Mouse (Mus musculus): ENCODE measurements around the gene Gabbr2. TPM values are rescaled to one million over a fixed set of nuclear protein-coding genes. Genes with fewer than 3 reads are reported as not detected.

The Gabbr2 gene
- polyA plus RNA-seq, 1 experiment from 2014 or later = 13.9 TPM

GRCm38 (mm10) chr4:46837362-46837761 is 154.3 kb downstream of the Gabbr2 start:
- Histone ChIP-seq H3K4me3 (ENCODE audit: low read depth, low read length) (no peak overlapping the region), H3K9me3 (replicated peaks; ENCODE audit: control insufficient read depth, low read length, poor library complexity, severe bottlenecking) (no peaks in the 10 kb centered on the region), H3K4me1 (ENCODE audit: control insufficient read depth, insufficient read depth, low read length) (peaks cover 13% of the 10 kb centered on the region), H3K27ac (ENCODE audit: low read length) (no peak overlapping the region; the same call in 1 of the 2 replicates), H3K36me3 (ENCODE audit: control insufficient read depth, insufficient read depth, low read length) (no peaks in the 10 kb centered on the region), H3K4me2 (ENCODE audit: low read length) (no peak overlapping the region), H3K27me3 (ENCODE audit: control insufficient read depth, insufficient read depth, low read depth, low read length) (no peaks in the 10 kb centered on the region), H3K9ac (ENCODE audit: low read depth, low read length) (no peak overlapping the region)
- 76% methylated on average over 7 of the region's 7 CpGs for WGBS
- no peak for ATAC-seq

GRCm38 (mm10) chr4:46836065-46836464 is 155.6 kb downstream of the Gabbr2 start:
- ATAC-seq = no peak
- no peaks in the 10 kb centered on the region for H3K27me3 ChIP-seq (ENCODE audit: control insufficient read depth, insufficient read depth, low read depth, low read length)
- no peaks in the 10 kb centered on the region for H3K36me3 ChIP-seq (ENCODE audit: control insufficient read depth, insufficient read depth, low read length)
- 31% methylated on average over 18 of the region's 18 CpGs for WGBS
- peaks cover 13% of the 10 kb centered on the region for H3K4me1 ChIP-seq (ENCODE audit: control insufficient read depth, insufficient read depth, low read length)
- H3K4me2 ChIP-seq (ENCODE audit: low read length) = peak overlapping the region; percentile 7
- H3K4me3 ChIP-seq (ENCODE audit: low read depth, low read length) = no peak overlapping the region
- no peaks in the 10 kb centered on the region for H3K9me3 ChIP-seq (replicated peaks; ENCODE audit: control insufficient read depth, low read length, poor library complexity, severe bottlenecking)
- no peak overlapping the region for H3K9ac ChIP-seq (ENCODE audit: low read depth, low read length)
- peak overlapping the region; percentile 48 for H3K27ac ChIP-seq (ENCODE audit: low read length)

GRCm38 (mm10) chr4:46835064-46835463 is 156.6 kb downstream of the Gabbr2 start:
- Histone ChIP-seq H3K27me3 (ENCODE audit: control insufficient read depth, insufficient read depth, low read depth, low read length) (no peaks in the 10 kb centered on the region), H3K4me2 (ENCODE audit: low read length) (no peak overlapping the region), H3K4me1 (ENCODE audit: control insufficient read depth, insufficient read depth, low read length) (peaks cover 13% of the 10 kb centered on the region), H3K4me3 (ENCODE audit: low read depth, low read length) (no peak overlapping the region), H3K27ac (ENCODE audit: low read length) (no peak overlapping the region), H3K9ac (ENCODE audit: low read depth, low read length) (no peak overlapping the region), H3K36me3 (ENCODE audit: control insufficient read depth, insufficient read depth, low read length) (no peaks in the 10 kb centered on the region), H3K9me3 (replicated peaks; ENCODE audit: control insufficient read depth, low read length, poor library complexity, severe bottlenecking) (no peaks in the 10 kb centered on the region)
- ATAC-seq = no peak
- 93% methylated on average over 14 of the region's 14 CpGs for WGBS

GRCm38 (mm10) chr4:46832834-46833544 is 158.7 kb downstream of the Gabbr2 start:
- Histone ChIP-seq H3K27me3 (ENCODE audit: control insufficient read depth, insufficient read depth, low read depth, low read length) (no peaks in the 10 kb centered on the region), H3K9ac (ENCODE audit: low read depth, low read length) (no peak overlapping the region), H3K36me3 (ENCODE audit: control insufficient read depth, insufficient read depth, low read length) (no peaks in the 10 kb centered on the region), H3K4me1 (ENCODE audit: control insufficient read depth, insufficient read depth, low read length) (peaks cover 22% of the 10 kb centered on the region), H3K27ac (ENCODE audit: low read length) (no peak overlapping the region), H3K9me3 (replicated peaks; ENCODE audit: control insufficient read depth, low read length, poor library complexity, severe bottlenecking) (no peaks in the 10 kb centered on the region), H3K4me2 (ENCODE audit: low read length) (no peak overlapping the region), H3K4me3 (ENCODE audit: low read depth, low read length) (no peak overlapping the region)
- ATAC-seq = no peak
- 47% methylated on average over 12 of the region's 12 CpGs for WGBS

- H3K36me3 ChIP-seq (ENCODE audit: control insufficient read depth, insufficient read depth, low read length) = no peaks in the 10 kb centered on the region
- no peak overlapping the region for H3K4me2 ChIP-seq (ENCODE audit: low read length)
- H3K27ac ChIP-seq (ENCODE audit: low read length) = no peak overlapping the region
- peaks cover 15% of the 10 kb centered on the region for H3K4me1 ChIP-seq (ENCODE audit: control insufficient read depth, insufficient read depth, low read length)
- H3K9ac ChIP-seq (ENCODE audit: low read depth, low read length) = no peak overlapping the region
- ATAC-seq = no peak
- H3K4me3 ChIP-seq (ENCODE audit: low read depth, low read length) = no peak overlapping the region
- H3K9me3 ChIP-seq (replicated peaks; ENCODE audit: control insufficient read depth, low read length, poor library complexity, severe bottlenecking) = no peaks in the 10 kb centered on the region
- H3K27me3 ChIP-seq (ENCODE audit: control insufficient read depth, insufficient read depth, low read depth, low read length) = no peaks in the 10 kb centered on the region
- 50% methylated on average over 2 of the region's 2 CpGs for WGBS
Observed at GRCm38 (mm10) chr4:46829656-46830055, 162.0 kb downstream of the Gabbr2 start.

- H3K27me3 ChIP-seq (ENCODE audit: control insufficient read depth, insufficient read depth, low read depth, low read length) = no peaks in the 10 kb centered on the region
- ATAC-seq = no peak
- H3K4me1 ChIP-seq (ENCODE audit: control insufficient read depth, insufficient read depth, low read length) = peaks cover 15% of the 10 kb centered on the region
- H3K27ac ChIP-seq (ENCODE audit: low read length) = no peak overlapping the region
- H3K9ac ChIP-seq (ENCODE audit: low read depth, low read length) = 0 out of 2 replicates have a peak overlapping the region, but pooled peaks have one; percentile 14
- no peak overlapping the region for H3K4me2 ChIP-seq (ENCODE audit: low read length)
- no peaks in the 10 kb centered on the region for H3K9me3 ChIP-seq (replicated peaks; ENCODE audit: control insufficient read depth, low read length, poor library complexity, severe bottlenecking)
- no peak overlapping the region for H3K4me3 ChIP-seq (ENCODE audit: low read depth, low read length)
- WGBS = 76% methylated on average over 5 of the region's 5 CpGs
- H3K36me3 ChIP-seq (ENCODE audit: control insufficient read depth, insufficient read depth, low read length) = no peaks in the 10 kb centered on the region
Observed at GRCm38 (mm10) chr4:46828141-46828571, 163.5 kb downstream of the Gabbr2 start.

GRCm38 (mm10) chr4:46827471-46827870 is 164.2 kb downstream of the Gabbr2 start:
- Histone ChIP-seq H3K9me3 (replicated peaks; ENCODE audit: control insufficient read depth, low read length, poor library complexity, severe bottlenecking) (no peaks in the 10 kb centered on the region), H3K9ac (ENCODE audit: low read depth, low read length) (no peak overlapping the region), H3K4me1 (ENCODE audit: control insufficient read depth, insufficient read depth, low read length) (peaks cover 15% of the 10 kb centered on the region), H3K36me3 (ENCODE audit: control insufficient read depth, insufficient read depth, low read length) (no peaks in the 10 kb centered on the region), H3K4me3 (ENCODE audit: low read depth, low read length) (no peak overlapping the region), H3K27me3 (ENCODE audit: control insufficient read depth, insufficient read depth, low read depth, low read length) (no peaks in the 10 kb centered on the region), H3K4me2 (ENCODE audit: low read length) (no peak overlapping the region), H3K27ac (ENCODE audit: low read length) (0 out of 2 replicates have a peak overlapping the region, but pooled peaks have one; percentile 20)
- ATAC-seq = no peak
- 64% methylated on average over 9 of the region's 9 CpGs for WGBS

- WGBS = 92% methylated on average over 10 of the region's 10 CpGs
- no peaks in the 10 kb centered on the region for H3K27me3 ChIP-seq (ENCODE audit: control insufficient read depth, insufficient read depth, low read depth, low read length)
- no peak overlapping the region for H3K27ac ChIP-seq (ENCODE audit: low read length)
- ATAC-seq = no peak
- H3K9me3 ChIP-seq (replicated peaks; ENCODE audit: control insufficient read depth, low read length, poor library complexity, severe bottlenecking) = no peaks in the 10 kb centered on the region
- H3K4me1 ChIP-seq (ENCODE audit: control insufficient read depth, insufficient read depth, low read length) = peaks cover 18% of the 10 kb centered on the region
- H3K9ac ChIP-seq (ENCODE audit: low read depth, low read length) = no peak overlapping the region
- H3K4me2 ChIP-seq (ENCODE audit: low read length) = no peak overlapping the region
- H3K36me3 ChIP-seq (ENCODE audit: control insufficient read depth, insufficient read depth, low read length) = no peaks in the 10 kb centered on the region
- no peak overlapping the region for H3K4me3 ChIP-seq (ENCODE audit: low read depth, low read length)
Observed at GRCm38 (mm10) chr4:46825846-46826529, 165.7 kb downstream of the Gabbr2 start.

- H3K4me2 ChIP-seq (ENCODE audit: low read length) = no peak overlapping the region
- no peaks in the 10 kb centered on the region for H3K36me3 ChIP-seq (ENCODE audit: control insufficient read depth, insufficient read depth, low read length)
- H3K27me3 ChIP-seq (ENCODE audit: control insufficient read depth, insufficient read depth, low read depth, low read length) = no peaks in the 10 kb centered on the region
- 75% methylated on average over 14 of the region's 14 CpGs for WGBS
- H3K4me1 ChIP-seq (ENCODE audit: control insufficient read depth, insufficient read depth, low read length) = peaks cover 14% of the 10 kb centered on the region
- no peak overlapping the region for H3K27ac ChIP-seq (ENCODE audit: low read length)
- no peak overlapping the region for H3K4me3 ChIP-seq (ENCODE audit: low read depth, low read length)
- no peaks in the 10 kb centered on the region for H3K9me3 ChIP-seq (replicated peaks; ENCODE audit: control insufficient read depth, low read length, poor library complexity, severe bottlenecking)
- no peak for ATAC-seq
- no peak overlapping the region for H3K9ac ChIP-seq (ENCODE audit: low read depth, low read length)
Observed at GRCm38 (mm10) chr4:46823738-46824137, 167.9 kb downstream of the Gabbr2 start.

Data from midbrain, embryonic 16.5 days (tissue).